Mouse (Mus musculus) heart, adult 2 months (tissue): ENCODE measurements around the gene Gm29427.

Experiments
- CTCF ChIP-seq: fragments of 200-600 bp; IDR thresholded peaks from 2 replicates; pipeline ENCODE4 v1.8.1; 2022; ENCODE audit warnings: antibody characterized with exemption, mild to moderate bottlenecking, moderate library complexity
- POLR2A ChIP-seq: fragments of 200-500 bp; IDR thresholded peaks from 2 replicates; pipeline ENCODE4 v1.6.1; 2011; ENCODE audit warnings: mild to moderate bottlenecking, low read depth, low read length, control low read depth; ENCODE audit not compliant: insufficient read depth

- TF ChIP-seq CTCF: no peak
- no peak for TF ChIP-seq POLR2A
Measured at GRCm38 (mm10) chr1:130738551-130739106, 23.0 kb upstream of the Gm29427 start.
